Mouse (Mus musculus): ENCODE results near the gene Krt78.

DNA sequence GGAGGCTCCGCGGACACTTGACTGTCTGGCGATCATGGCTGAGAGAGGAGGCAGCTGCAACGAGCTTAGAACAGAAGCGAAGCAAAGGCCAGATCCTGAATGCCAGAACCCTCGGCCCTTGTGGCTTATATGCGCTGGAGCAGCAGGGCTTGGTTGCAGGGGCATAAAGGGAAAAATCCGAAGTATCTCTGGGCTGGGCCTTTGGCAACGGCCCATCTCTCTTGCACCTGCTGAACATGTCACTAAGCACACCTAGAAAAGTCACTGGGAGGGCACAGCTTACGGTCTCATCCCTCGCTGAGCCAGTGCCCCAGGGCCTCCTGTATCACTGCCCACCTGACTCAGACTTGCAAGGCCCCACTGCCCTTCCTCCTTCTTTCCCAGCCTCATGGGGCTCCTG, 29.5 kb downstream of the Krt78 start, which contains the start of gene Krt4:
- no peak for TF ChIP-seq CTCF (IDR thresholded peaks at IDR 0.05; ENCODE audit: borderline replicate concordance, control insufficient read depth, extremely low read depth, insufficient read depth, low read length, poor library complexity)
- TF ChIP-seq POLR2A (IDR thresholded peaks at IDR 0.05; ENCODE audit: control insufficient read depth, extremely low read depth, insufficient read depth, low read length, poor library complexity): no peak

All from thymus, adult 2 months (tissue).